Mouse (Mus musculus): ENCODE results near the gene Retreg3. TPM values are rescaled to one million over a fixed set of nuclear protein-coding genes. Genes with fewer than 3 reads are reported as not detected.
"Not testable (repeated sequence)": the region's sequence is repeated elsewhere in the genome, so short reads cannot be mapped to it uniquely, and the experiment has no call there.

The Retreg3 gene
- polyA plus RNA-seq, 1 experiment from 2014 or later, result 17.9 TPM

DNA sequence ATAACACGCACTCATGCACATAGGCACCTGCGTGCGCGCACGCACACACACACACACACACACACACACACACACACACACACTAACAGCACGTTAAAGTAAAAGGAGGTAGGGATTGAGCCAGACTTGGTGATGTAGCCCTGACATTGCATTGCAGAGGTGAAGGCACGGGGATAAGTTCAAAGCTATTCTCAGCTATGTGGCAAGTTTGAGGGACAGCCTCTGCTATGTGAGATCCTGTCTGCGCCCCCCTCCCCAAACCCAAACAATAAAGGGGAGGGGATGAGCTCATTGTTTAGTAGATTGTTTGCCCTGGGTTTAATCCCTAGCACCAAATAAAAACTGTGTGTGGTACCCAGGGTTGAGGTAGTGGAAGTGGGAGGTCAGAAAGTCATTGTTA lies 21.4 kb upstream of the Retreg3 start:
- H3K27ac ChIP-seq, result no peak overlapping the region
- no peaks in the 10 kb centered on the region for H3K36me3 ChIP-seq
- 80% methylated on average over 8 of the region's 8 CpGs for WGBS

DNA sequence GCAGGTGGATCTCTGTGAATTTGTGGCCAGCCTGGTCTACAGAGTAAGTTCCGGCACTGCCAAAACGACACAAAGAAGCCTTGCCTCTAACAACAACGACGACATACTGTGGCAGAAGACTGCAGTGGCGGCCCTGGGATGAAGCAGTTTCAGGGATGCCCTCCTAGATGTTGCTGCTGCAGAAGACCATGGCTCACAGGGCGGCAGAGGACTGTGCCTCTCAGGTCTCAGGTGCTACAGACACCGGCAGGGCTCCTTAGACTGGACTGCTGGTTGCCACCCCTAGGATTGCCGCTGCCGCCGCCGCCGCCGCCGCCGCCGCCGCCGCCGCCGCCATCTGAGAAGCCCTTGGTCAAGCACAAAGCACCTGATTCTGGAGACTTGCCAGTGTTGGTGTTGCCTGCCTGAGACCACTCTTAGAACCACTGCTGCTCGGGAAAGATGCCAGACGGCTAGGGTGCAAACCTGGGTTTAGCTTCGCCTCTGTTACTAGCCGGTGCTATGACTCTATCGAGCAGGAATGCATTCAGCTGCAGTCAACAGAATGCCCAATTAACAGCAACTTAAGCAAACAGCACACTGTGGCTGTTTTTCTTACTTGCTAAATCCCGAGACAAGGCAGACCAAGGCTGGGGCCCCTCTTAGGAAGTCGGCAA lies 20.6 kb upstream of the Retreg3 start:
- 59% methylated on average over 27 of the region's 27 CpGs for WGBS
- peaks cover 22% of the 10 kb centered on the region for H3K4me1 ChIP-seq
- H3K36me3 ChIP-seq, result no peaks in the 10 kb centered on the region
- H3K27ac ChIP-seq, result peak overlapping the region; percentile 61; the same call in 1 of the 2 replicates
- no peaks in the 10 kb centered on the region for H3K9me3 ChIP-seq (replicated peaks)
- DNase-seq (ENCODE audit: low spot score), result peak; percentile 50
- peak overlapping the region; percentile 38 for H3K4me3 ChIP-seq
- H3K27me3 ChIP-seq (ENCODE audit: low read depth, poor library complexity, severe bottlenecking), result peaks cover 28% of the 10 kb centered on the region

More for the DNA sequence above, 21.4 kb upstream of the Retreg3 start:
- Histone ChIP-seq H3K27me3 (ENCODE audit: low read depth, poor library complexity, severe bottlenecking) (peaks cover 28% of the 10 kb centered on the region), H3K4me1 (peaks cover 22% of the 10 kb centered on the region), H3K4me3 (no peak overlapping the region), H3K9me3 (replicated peaks) (no peaks in the 10 kb centered on the region)
- DNase-seq (ENCODE audit: low spot score), result no peak

DNA sequence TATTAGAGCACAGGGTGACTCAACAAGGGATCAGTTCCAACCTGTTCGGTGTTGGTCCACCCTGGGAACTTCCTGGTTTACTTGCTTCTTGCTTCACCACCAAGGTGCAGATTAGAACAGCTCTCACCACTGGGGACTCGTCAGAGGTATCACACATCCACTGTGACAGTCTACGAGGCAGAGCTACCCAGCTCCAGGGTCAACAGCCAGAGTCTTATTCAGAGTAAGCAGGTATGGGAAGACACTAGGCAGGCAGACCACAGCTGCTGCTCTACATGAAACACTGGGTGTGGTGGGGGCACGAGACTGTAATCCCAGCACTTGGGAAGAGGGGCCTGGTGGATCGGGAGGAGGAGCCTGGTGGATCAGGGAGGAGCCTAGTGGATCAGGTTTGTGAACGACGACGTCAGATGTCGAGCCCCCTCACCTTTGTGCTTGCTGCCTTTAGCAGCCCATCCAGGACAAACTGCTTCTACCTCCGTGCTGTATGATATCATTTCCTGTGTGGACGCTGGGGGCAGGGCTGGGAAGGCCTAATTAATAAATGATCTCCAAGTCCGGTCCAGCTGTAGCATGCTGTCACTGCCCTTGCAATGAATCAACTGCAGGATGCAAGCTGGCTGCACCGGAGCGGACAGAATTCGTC lies 19.0 kb upstream of the Retreg3 start:
- H3K36me3 ChIP-seq, result no peaks in the 10 kb centered on the region
- peak overlapping the region; percentile 32 for H3K4me3 ChIP-seq
- peak overlapping the region; percentile 7; the same call in 1 of the 2 replicates for H3K27ac ChIP-seq
- 25% methylated on average over 15 of the region's 15 CpGs for WGBS
- DNase-seq (ENCODE audit: low spot score), result peak; percentile 56
- peaks cover 28% of the 10 kb centered on the region for H3K27me3 ChIP-seq (ENCODE audit: low read depth, poor library complexity, severe bottlenecking)
- no peaks in the 10 kb centered on the region for H3K9me3 ChIP-seq (replicated peaks)
- H3K4me1 ChIP-seq, result peaks cover 18% of the 10 kb centered on the region

GRCm38 (mm10) chr11:101137000-101137399 lies 17.3 kb upstream of the Retreg3 start:
- 86% methylated on average over 7 of the region's 7 CpGs for WGBS
- H3K36me3 ChIP-seq, result no peaks in the 10 kb centered on the region
- DNase-seq (ENCODE audit: low spot score), result no peak
- no peaks in the 10 kb centered on the region for H3K9me3 ChIP-seq (replicated peaks)
- H3K4me1 ChIP-seq, result peaks cover 14% of the 10 kb centered on the region
- no peak overlapping the region for H3K27ac ChIP-seq
- H3K4me3 ChIP-seq, result no peak overlapping the region
- peaks cover 27% of the 10 kb centered on the region for H3K27me3 ChIP-seq (ENCODE audit: low read depth, poor library complexity, severe bottlenecking)

DNA sequence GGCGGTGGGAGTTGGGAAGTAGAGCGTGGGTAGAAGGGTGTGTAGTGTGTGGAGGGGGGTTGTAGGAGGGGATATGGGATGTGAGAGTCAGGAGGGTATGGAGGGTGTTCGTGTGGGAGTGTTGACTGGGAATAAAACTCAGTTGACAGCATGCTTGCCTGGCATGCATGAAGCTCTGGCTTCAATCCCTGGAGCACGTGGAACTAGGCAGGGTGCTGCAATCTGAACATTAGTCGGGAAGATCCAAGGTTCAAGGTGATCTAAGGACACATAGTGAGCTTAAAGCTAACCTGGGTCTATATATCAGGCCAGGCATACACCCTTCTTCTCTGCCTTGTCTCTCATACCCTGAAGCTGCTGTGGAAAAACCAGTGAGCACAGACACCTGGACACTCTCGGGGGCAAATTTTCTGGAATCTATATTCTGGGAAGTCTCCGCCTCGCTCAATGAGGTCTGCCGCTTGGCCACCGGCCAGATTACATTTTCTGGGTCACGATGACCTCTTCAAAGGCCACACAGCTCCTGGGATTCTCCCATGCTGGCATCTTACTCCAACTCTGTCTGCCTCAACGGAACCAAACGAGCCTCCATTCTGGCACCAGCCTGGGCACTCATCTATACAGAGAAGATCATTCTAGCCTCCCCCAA lies 14.6 kb upstream of the Retreg3 start:
- Histone ChIP-seq H3K4me1 (peaks cover 14% of the 10 kb centered on the region), H3K9me3 (replicated peaks) (no peaks in the 10 kb centered on the region), H3K27me3 (ENCODE audit: low read depth, poor library complexity, severe bottlenecking) (peaks cover 4% of the 10 kb centered on the region; the same call in 1 of the 2 replicates), H3K36me3 (no peaks in the 10 kb centered on the region), H3K4me3 (no peak overlapping the region), H3K27ac (no peak overlapping the region)
- 90% methylated on average over 13 of the region's 13 CpGs for WGBS
- DNase-seq (ENCODE audit: low spot score), result no peak

GRCm38 (mm10) chr11:101133037-101133436 lies 13.3 kb upstream of the Retreg3 start:
- H3K36me3 ChIP-seq, result no peaks in the 10 kb centered on the region
- peaks cover 7% of the 10 kb centered on the region; the same call in 1 of the 2 replicates for H3K4me1 ChIP-seq
- H3K4me3 ChIP-seq, result no peak overlapping the region
- WGBS, result 76% methylated on average over 12 of the region's 12 CpGs
- DNase-seq (ENCODE audit: low spot score), result no peak
- 0 out of 2 replicates have a peak, but pooled peaks cover 3% of the 10 kb centered on the region for H3K27me3 ChIP-seq (ENCODE audit: low read depth, poor library complexity, severe bottlenecking)
- H3K27ac ChIP-seq, result no peak overlapping the region
- H3K9me3 ChIP-seq (replicated peaks), result no peaks in the 10 kb centered on the region

DNA sequence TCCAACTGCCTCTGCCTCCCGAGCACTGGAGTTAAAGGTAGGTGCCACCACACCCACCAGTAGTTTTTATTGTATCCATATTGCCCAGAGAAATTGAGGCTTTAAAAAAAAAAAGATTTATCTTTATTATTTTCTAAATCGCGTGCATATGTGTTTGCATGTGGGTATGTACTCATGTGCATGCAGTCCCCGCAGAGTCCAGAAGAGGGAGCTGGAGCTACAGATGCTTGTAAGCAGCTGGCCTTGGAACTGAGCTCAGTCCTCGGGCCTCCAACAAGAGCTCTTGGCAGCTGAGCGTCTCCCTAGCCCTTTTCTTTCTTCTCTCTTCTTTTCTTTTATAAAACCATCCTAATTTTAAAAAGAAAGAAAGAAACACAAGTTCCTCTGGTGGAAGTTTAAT lies 12.0 kb upstream of the Retreg3 start:
- 92% methylated on average over 6 of the region's 6 CpGs for WGBS
- Histone ChIP-seq H3K27me3 (ENCODE audit: low read depth, poor library complexity, severe bottlenecking) (0 out of 2 replicates have a peak, but pooled peaks cover 3% of the 10 kb centered on the region), H3K4me3 (no peak overlapping the region), H3K36me3 (peaks cover 8% of the 10 kb centered on the region), H3K9me3 (replicated peaks) (no peaks in the 10 kb centered on the region), H3K4me1 (peaks cover 7% of the 10 kb centered on the region; the same call in 1 of the 2 replicates), H3K27ac (no peak overlapping the region)
- no peak for DNase-seq (ENCODE audit: low spot score)

- DNase-seq (ENCODE audit: low spot score), result no peak
- H3K27ac ChIP-seq, result no peak overlapping the region
These were observed 11.5 kb upstream of the Retreg3 start for GRCm38 (mm10) chr11:101131187-101131586.

GRCm38 (mm10) chr11:101130056-101130756 lies 10.5 kb upstream of the Retreg3 start:
- H3K4me1 ChIP-seq, result peaks cover 7% of the 10 kb centered on the region; the same call in 1 of the 2 replicates
- H3K27me3 ChIP-seq (ENCODE audit: low read depth, poor library complexity, severe bottlenecking), result 0 out of 2 replicates have a peak, but pooled peaks cover 3% of the 10 kb centered on the region
- no peaks in the 10 kb centered on the region; the same call in 1 of the 2 replicates for H3K9me3 ChIP-seq (replicated peaks)
- H3K4me3 ChIP-seq, result no peak overlapping the region
- no peak overlapping the region for H3K27ac ChIP-seq
- peaks cover 23% of the 10 kb centered on the region for H3K36me3 ChIP-seq
- 47% methylated on average over 18 of the region's 18 CpGs for WGBS
- DNase-seq (ENCODE audit: low spot score), result no peak

More at GRCm38 (mm10) chr11:101131187-101131586, 11.5 kb upstream of the Retreg3 start:
- Histone ChIP-seq H3K4me3 (no peak overlapping the region), H3K36me3 (peaks cover 14% of the 10 kb centered on the region), H3K9me3 (replicated peaks) (no peaks in the 10 kb centered on the region; the same call in 1 of the 2 replicates), H3K27me3 (ENCODE audit: low read depth, poor library complexity, severe bottlenecking) (0 out of 2 replicates have a peak, but pooled peaks cover 3% of the 10 kb centered on the region), H3K4me1 (peaks cover 7% of the 10 kb centered on the region; the same call in 1 of the 2 replicates)
- WGBS, result 92% methylated on average over 2 of the region's 2 CpGs

- no peak for DNase-seq (ENCODE audit: low spot score)
- H3K4me3 ChIP-seq, result no peak overlapping the region
- 0 out of 2 replicates have a peak, but pooled peaks cover 3% of the 10 kb centered on the region for H3K27me3 ChIP-seq (ENCODE audit: low read depth, poor library complexity, severe bottlenecking)
- H3K27ac ChIP-seq, result no peak overlapping the region
- peaks cover 7% of the 10 kb centered on the region; the same call in 1 of the 2 replicates for H3K4me1 ChIP-seq
- H3K9me3 ChIP-seq (replicated peaks), result no peaks in the 10 kb centered on the region; the same call in 1 of the 2 replicates
- H3K36me3 ChIP-seq, result peaks cover 33% of the 10 kb centered on the region
- 86% methylated on average over 11 of the region's 11 CpGs for whole genome bisulfite sequencing
These were observed 9.4 kb upstream of the Retreg3 start for GRCm38 (mm10) chr11:101128996-101129577.

GRCm38 (mm10) chr11:101127075-101127474 lies 7.4 kb upstream of the Retreg3 start:
- Histone ChIP-seq H3K27ac (no peak overlapping the region), H3K4me3 (no peak overlapping the region), H3K9me3 (replicated peaks) (no peaks in the 10 kb centered on the region; the same call in 1 of the 2 replicates), H3K27me3 (ENCODE audit: low read depth, poor library complexity, severe bottlenecking) (0 out of 2 replicates have a peak, but pooled peaks cover 3% of the 10 kb centered on the region), H3K4me1 (peaks cover 7% of the 10 kb centered on the region; the same call in 1 of the 2 replicates), H3K36me3 (peaks cover 54% of the 10 kb centered on the region)
- WGBS, result 94% methylated on average over 1 of the region's 1 CpGs
- DNase-seq (ENCODE audit: low spot score), result no peak

GRCm38 (mm10) chr11:101125008-101125407 lies 5.3 kb upstream of the Retreg3 start:
- WGBS, result 94% methylated on average over 9 of the region's 9 CpGs
- H3K4me3 ChIP-seq; H3K27ac ChIP-seq; H3K9me3 ChIP-seq (replicated peaks); DNase-seq (ENCODE audit: low spot score); H3K27me3 ChIP-seq (ENCODE audit: low read depth, poor library complexity, severe bottlenecking): not testable (repeated sequence)
- peaks cover 14% of the 10 kb centered on the region for H3K4me1 ChIP-seq
- H3K36me3 ChIP-seq, result peaks cover 62% of the 10 kb centered on the region
